Mouse (Mus musculus) MEL (cell line): ENCODE data around the gene Rbfox2. TPM values are rescaled to one million over a fixed set of nuclear protein-coding genes. Genes with fewer than 3 reads are reported as not detected.

Experiments used
- DNase-seq: peaks from one replicate; pipeline ENCODE4 v3.0.0; 2011; ENCODE audit warnings: low read depth, low spot score
- H3K27ac ChIP-seq: 2 replicates; pipeline ENCODE4 v1.5.1; 2012; ENCODE audit warnings: low read depth, mild to moderate bottlenecking, control low read depth, low read length, moderate library complexity; ENCODE audit not compliant: control insufficient read depth
- H3K27me3 ChIP-seq, 2 experiments: fragments of 150-350 bp in 1 of 2; sonication (generic) in 1 of 2; 2 replicates each; pipeline ENCODE4 v1.6.1; 2012; ENCODE audit warnings: low read length in 2 of 2, mild to moderate bottlenecking in 2 of 2, improper control_type of control experiment in 1 of 2, moderate library complexity in 1 of 2; ENCODE audit not compliant: insufficient read depth in 2 of 2, control insufficient read depth in 1 of 2
- H3K36me3 ChIP-seq, 2 experiments: 2 replicates each; pipeline ENCODE4 v1.6.1; 2012 to 2014; ENCODE audit warnings: low read length in 2 of 2, improper control_type of control experiment in 1 of 2, inconsistent platforms in 1 of 2, mild to moderate bottlenecking in 1 of 2; ENCODE audit not compliant: insufficient read depth in 2 of 2, control insufficient read depth in 1 of 2
- H3K4me1 ChIP-seq, 2 experiments: fragments of 150-350 bp in 1 of 2; sonication (generic) in 1 of 2; 2 replicates each; pipeline ENCODE4 v1.6.1; 2012; ENCODE audit warnings: low read length in 2 of 2, improper control_type of control experiment in 1 of 2, mild to moderate bottlenecking in 1 of 2; ENCODE audit not compliant: insufficient read depth in 2 of 2, control insufficient read depth in 1 of 2
- H3K4me3 ChIP-seq, 2 experiments: fragments of 150-350 bp in 1 of 2; sonication (generic) in 1 of 2; 2 replicates each; pipeline ENCODE4 v1.5.1; 2012; ENCODE audit warnings: low read depth in 2 of 2, low read length in 2 of 2, mild to moderate bottlenecking in 2 of 2, moderate library complexity in 2 of 2, control low read depth in 1 of 2, improper control_type of control experiment in 1 of 2; ENCODE audit not compliant: control insufficient read depth in 1 of 2, insufficient read depth in 1 of 2
- H3K79me2 ChIP-seq: 2 replicates; pipeline ENCODE4 v1.6.1; 2012; ENCODE audit warnings: mild to moderate bottlenecking, low read length, moderate library complexity; ENCODE audit not compliant: control insufficient read depth, poor library complexity, insufficient read depth
- H3K9ac ChIP-seq: 2 replicates; pipeline ENCODE4 v1.6.1; 2012; ENCODE audit warnings: low read depth, mild to moderate bottlenecking, control low read depth, low read length, moderate library complexity; ENCODE audit not compliant: control insufficient read depth, poor library complexity, severe bottlenecking
- H3K9me3 ChIP-seq: fragments of 150-350 bp; sonication (generic); replicated peaks from 2 replicates; pipeline ENCODE4 v1.6.1; 2012; ENCODE audit warnings: mild to moderate bottlenecking, low read length, improper control_type of control experiment, moderate library complexity; ENCODE audit not compliant: insufficient read depth
- CHD2 ChIP-seq: IDR thresholded peaks from 2 replicates; pipeline ENCODE4 v1.6.1; 2011; ENCODE audit warnings: low read length, improper control_type of control experiment
- CTCF ChIP-seq, 3 experiments: IDR thresholded peaks in 2 of 3; conservative IDR thresholded peaks in 1 of 3; 2 replicates each; pipeline ENCODE4 v1.5.1; 2011 to 2012; ENCODE audit warnings: low read length in 3 of 3, low read depth in 2 of 3, mild to moderate bottlenecking in 2 of 3, improper control_type of control experiment in 1 of 3, inconsistent platforms in 1 of 3, mixed read lengths in 1 of 3, moderate library complexity in 1 of 3; ENCODE audit not compliant: control insufficient read depth in 1 of 3, insufficient read depth in 1 of 3, poor library complexity in 1 of 3, severe bottlenecking in 1 of 3
- ELF1 ChIP-seq: IDR thresholded peaks from 2 replicates; pipeline ENCODE4 v1.6.1; 2014; ENCODE audit warnings: low read depth, mild to moderate bottlenecking, inconsistent platforms, low read length, improper control_type of control experiment, moderate library complexity
- EP300 ChIP-seq, 2 experiments: IDR thresholded peaks; 2 replicates each; pipeline ENCODE4 v1.6.1; 2011; ENCODE audit warnings: improper control_type of control experiment in 2 of 2, low read length in 2 of 2, low read depth in 1 of 2, mild to moderate bottlenecking in 1 of 2
- ETS1 ChIP-seq: IDR thresholded peaks from 2 replicates; pipeline ENCODE4 v1.6.1; 2012; ENCODE audit warnings: low read depth, mild to moderate bottlenecking, inconsistent platforms, low read length, improper control_type of control experiment, moderate library complexity
- GABPA ChIP-seq: IDR thresholded peaks from 2 replicates; pipeline ENCODE4 v1.6.1; 2012; ENCODE audit warnings: low read depth, mild to moderate bottlenecking, inconsistent platforms, low read length, improper control_type of control experiment, moderate library complexity
- GATA1 ChIP-seq: IDR thresholded peaks from 2 replicates; pipeline ENCODE4 v1.6.1; 2011; ENCODE audit warnings: low read depth, low read length, improper control_type of control experiment
- JUND ChIP-seq: IDR thresholded peaks from 2 replicates; pipeline ENCODE4 v1.6.1; 2011; ENCODE audit warnings: low read depth, mild to moderate bottlenecking, improper control_type of control experiment, low read length
- KAT2A ChIP-seq: conservative IDR thresholded peaks from 2 replicates; pipeline ENCODE4 v1.6.1; 2012; ENCODE audit warnings: low read depth, low read length, improper control_type of control experiment, inconsistent platforms
- MAFK ChIP-seq: IDR thresholded peaks from 2 replicates; pipeline ENCODE4 v1.6.1; 2011; ENCODE audit warnings: low read depth, mild to moderate bottlenecking, low read length, improper control_type of control experiment, borderline replicate concordance
- MYB ChIP-seq: IDR thresholded peaks from 2 replicates; pipeline ENCODE4 v1.6.1; 2011; ENCODE audit warnings: mild to moderate bottlenecking, low read depth, low read length, improper control_type of control experiment
- MYC ChIP-seq: IDR thresholded peaks from 2 replicates; pipeline ENCODE4 v1.6.1; 2011; ENCODE audit warnings: low read depth, mild to moderate bottlenecking, low read length, improper control_type of control experiment, moderate library complexity
- POLR2A ChIP-seq, 2 experiments: IDR thresholded peaks; 2 replicates each; pipeline ENCODE4 v1.6.1; 2011 to 2012; ENCODE audit warnings: low read length in 2 of 2, mild to moderate bottlenecking in 2 of 2, control low read depth in 1 of 2, improper control_type of control experiment in 1 of 2, low read depth in 1 of 2, moderate library complexity in 1 of 2; ENCODE audit not compliant: control insufficient read depth in 1 of 2, insufficient read depth in 1 of 2, poor library complexity in 1 of 2
- POLR2AphosphoS2 ChIP-seq: IDR thresholded peaks from 2 replicates; pipeline ENCODE4 v1.6.1; 2011; ENCODE audit warnings: low read length, improper control_type of control experiment
- RAD21 ChIP-seq: IDR thresholded peaks from 2 replicates; pipeline ENCODE4 v1.6.1; 2011; ENCODE audit warnings: mild to moderate bottlenecking, low read depth, low read length, improper control_type of control experiment
- SIN3A ChIP-seq: IDR thresholded peaks from 2 replicates; pipeline ENCODE4 v1.6.1; 2012; ENCODE audit warnings: low read length, improper control_type of control experiment, inconsistent platforms
- SMC3 ChIP-seq: IDR thresholded peaks from 2 replicates; pipeline ENCODE4 v1.6.1; 2011; ENCODE audit warnings: low read depth, low read length, improper control_type of control experiment
- TBP ChIP-seq: IDR thresholded peaks from 2 replicates; pipeline ENCODE4 v1.8.0; 2011; ENCODE audit warnings: low read depth, low read length, improper control_type of control experiment
- UBTF ChIP-seq: IDR thresholded peaks from 2 replicates; pipeline ENCODE4 v1.6.1; 2012; ENCODE audit warnings: low read depth, mild to moderate bottlenecking, inconsistent platforms, low read length, improper control_type of control experiment, moderate library complexity, borderline replicate concordance; ENCODE audit not compliant: insufficient read depth
- USF2 ChIP-seq, 2 experiments: IDR thresholded peaks; 2 replicates each; pipeline ENCODE4 v1.6.1; 2011 to 2012; ENCODE audit warnings: improper control_type of control experiment in 2 of 2, low read length in 2 of 2, borderline replicate concordance in 1 of 2, inconsistent platforms in 1 of 2, low read depth in 1 of 2, mild to moderate bottlenecking in 1 of 2; ENCODE audit not compliant: insufficient read depth in 1 of 2
- ZKSCAN1 ChIP-seq: IDR thresholded peaks from 2 replicates; pipeline ENCODE4 v1.6.1; 2012; ENCODE audit warnings: low read depth, mild to moderate bottlenecking, inconsistent platforms, low read length, improper control_type of control experiment, moderate library complexity
- ZMIZ1 ChIP-seq: IDR thresholded peaks from 2 replicates; pipeline ENCODE4 v1.6.1; 2012; ENCODE audit warnings: low read depth, mild to moderate bottlenecking, inconsistent platforms, low read length, improper control_type of control experiment, moderate library complexity
- ZNF384 ChIP-seq: IDR thresholded peaks from 2 replicates; pipeline ENCODE4 v1.6.1; 2012; ENCODE audit warnings: low read depth, mild to moderate bottlenecking, inconsistent platforms, low read length, improper control_type of control experiment
- polyA plus RNA-seq, 2 experiments: library from polyadenylated mRNA; stranded (reverse) in 1 of 2; unstranded in 1 of 2; fragments of >175 nt in 1 of 2; fragments of >200 nt in 1 of 2; gene quantifications; 2 replicates each; pipeline versions ENCODE4 v1.2.1 to v1.2.4; 2012; ENCODE audit warnings: low replicate concordance in 2 of 2, low read depth in 1 of 2; ENCODE audit not compliant: insufficient read length in 2 of 2, insufficient read depth in 1 of 2, missing spikeins in 1 of 2
- total RNA-seq: library from RNA; depleted of rRNA; stranded (reverse); fragments of 300-350 nt; gene quantifications from 2 replicates; pipeline ENCODE4 v1.2.3, GENCODE M21; 2012

The Rbfox2 gene
- total and polyA plus RNA-seq, 3 experiments, result 3.4 to 6.0 TPM; not detected in 1

- no peaks in the 10 kb centered on the region; a peak in 1 of 4 replicates for H3K27me3 ChIP-seq
- H3K4me3 ChIP-seq, result no peak overlapping the region
- H3K9ac ChIP-seq, result no peak overlapping the region
- no peak overlapping the region for H3K27ac ChIP-seq
- H3K79me2 ChIP-seq, result no peaks in the 10 kb centered on the region
- peaks cover 3 to 4% of the 10 kb centered on the region in 2 experiments; a peak in 3 of 4 replicates for H3K4me1 ChIP-seq
- H3K36me3 ChIP-seq, result no peaks in the 10 kb centered on the region; a peak in 1 of 4 replicates
- no peak for TF ChIP-seq KAT2A
- no peak for TF ChIP-seq ELF1
- TF ChIP-seq GATA1, result no peak
- no peak for TF ChIP-seq POLR2A (IDR thresholded peaks at IDR 0.05; ENCODE audit: control insufficient read depth in 1 of 2, insufficient read depth in 1 of 2, low read depth in 1 of 2, low read length in 2 of 2, poor library complexity in 1 of 2)
- TF ChIP-seq ZKSCAN1, result no peak
- TF ChIP-seq ZMIZ1, result no peak
- no peak for TF ChIP-seq CTCF (IDR thresholded peaks at IDR 0.05 in 2 of 3, conservative IDR thresholded peaks at IDR 0.05 in 1 of 3; ENCODE audit: control insufficient read depth in 1 of 3, insufficient read depth in 1 of 3, low read depth in 2 of 3, low read length in 3 of 3, poor library complexity in 1 of 3, severe bottlenecking in 1 of 3)
- no peak for TF ChIP-seq SIN3A
- TF ChIP-seq JUND, result no peak
- TF ChIP-seq CHD2, result no peak
- no peak for TF ChIP-seq SMC3
- TF ChIP-seq MYC, result no peak
- TF ChIP-seq EP300 (IDR thresholded peaks at IDR 0.05; ENCODE audit: low read depth in 1 of 2, low read length in 2 of 2), result no peak
- TF ChIP-seq TBP, result no peak
- TF ChIP-seq ETS1, result no peak
- no peak for TF ChIP-seq UBTF
- TF ChIP-seq MYB, result no peak
- no peak for DNase-seq
- no peaks in the 10 kb centered on the region for H3K9me3 ChIP-seq
Measured at GRCm38 (mm10) chr15:77162931-77163330, 143.9 kb downstream of the Rbfox2 start.

- TF ChIP-seq MAFK (no peak), USF2 (IDR thresholded peaks at IDR 0.05; ENCODE audit: borderline replicate concordance in 1 of 2, insufficient read depth in 1 of 2, low read depth in 1 of 2, low read length in 2 of 2) (no peak), RAD21 (no peak), GABPA (no peak), POLR2AphosphoS2 (no peak), CTCF (IDR thresholded peaks at IDR 0.05 in 2 of 3, conservative IDR thresholded peaks at IDR 0.05 in 1 of 3; ENCODE audit: control insufficient read depth in 1 of 3, insufficient read depth in 1 of 3, low read depth in 2 of 3, low read length in 3 of 3, poor library complexity in 1 of 3, severe bottlenecking in 1 of 3) (no peak), UBTF (no peak), POLR2A (IDR thresholded peaks at IDR 0.05; ENCODE audit: control insufficient read depth in 1 of 2, insufficient read depth in 1 of 2, low read depth in 1 of 2, low read length in 2 of 2, poor library complexity in 1 of 2) (no peak), ZNF384 (no peak), MYB (no peak)
- H3K36me3 ChIP-seq, result no peaks in the 10 kb centered on the region; a peak in 1 of 4 replicates
- no peak for DNase-seq
- no peak overlapping the region for H3K4me3 ChIP-seq
- no peak overlapping the region for H3K9ac ChIP-seq
- H3K27me3 ChIP-seq, result no peaks in the 10 kb centered on the region; a peak in 1 of 4 replicates
- peaks cover 3 to 4% of the 10 kb centered on the region in 2 experiments; a peak in 3 of 4 replicates for H3K4me1 ChIP-seq
- no peaks in the 10 kb centered on the region for H3K79me2 ChIP-seq
- H3K9me3 ChIP-seq, result no peaks in the 10 kb centered on the region
- H3K27ac ChIP-seq, result no peak overlapping the region
Measured at GRCm38 (mm10) chr15:77161382-77161781, 145.4 kb downstream of the Rbfox2 start.
